Mouse (Mus musculus) liver, embryonic 16.5 days (tissue): Measurements from ENCODE around the gene B3gat2. TPM values are rescaled to one million over a fixed set of nuclear protein-coding genes. Genes with fewer than 3 reads are reported as not detected.

Experiments used
- ATAC-seq: fragments of 200-750 bp; cut with Nextera tagmentation; 2 replicates; pipeline ENCODE4 v1.8.0; 2017; ENCODE audit warnings: low read depth, mild to moderate bottlenecking, moderate number of reproducible peaks, moderate library complexity
- H3K27ac ChIP-seq: fragments of 300-500 bp; sonication (generic); 2 replicates; pipeline ENCODE4 v1.5.1; 2014; ENCODE audit warnings: mild to moderate bottlenecking, low read length
- H3K27me3 ChIP-seq: fragments of 300-500 bp; sonication (generic); 2 replicates; pipeline ENCODE4 v1.6.1; 2014; ENCODE audit warnings: low read depth, low read length, mixed read lengths; ENCODE audit not compliant: control insufficient read depth, insufficient read depth
- H3K36me3 ChIP-seq: fragments of 300-500 bp; sonication (generic); 2 replicates; pipeline ENCODE4 v1.6.1; 2014; ENCODE audit warnings: mild to moderate bottlenecking; ENCODE audit not compliant: control insufficient read depth, insufficient read depth
- H3K4me1 ChIP-seq: fragments of 300-500 bp; sonication (generic); 2 replicates; pipeline ENCODE4 v1.6.1; 2014; ENCODE audit warnings: low read depth, low read length, mixed read lengths; ENCODE audit not compliant: control insufficient read depth
- H3K4me2 ChIP-seq: fragments of 300-500 bp; sonication (generic); 2 replicates; pipeline ENCODE4 v1.6.1; 2014; ENCODE audit warnings: low read depth, low read length, mixed read lengths
- H3K4me3 ChIP-seq: fragments of 300-500 bp; sonication (generic); 2 replicates; pipeline ENCODE4 v1.5.1; 2014; ENCODE audit warnings: low read depth, mild to moderate bottlenecking, low read length
- H3K9ac ChIP-seq: fragments of 300-500 bp; sonication (generic); 2 replicates; pipeline ENCODE4 v1.6.1; 2014; ENCODE audit warnings: low read depth, low read length
- H3K9me3 ChIP-seq: fragments of 300-500 bp; sonication (generic); replicated peaks from 2 replicates; pipeline ENCODE4 v1.6.1; 2016; ENCODE audit warnings: low read length; ENCODE audit not compliant: control insufficient read depth
- WGBS: fragments of 180-500 bp; shearing (Covaris S2); extraction: QIAGEN DNeasy Blood & Tissue Kit; methylation state at CpG from one replicate; pipeline ENCODE4 v1.1.7; 2014; ENCODE audit not compliant: insufficient replicate concordance; 5-methylcytosine and 5-hydroxymethylcytosine counted together
- polyA plus RNA-seq: library from polyadenylated mRNA; unstranded; fragments of >200 nt; fragmentation: Nextera tagmentation; extraction: Ambion mirVana; gene quantifications from 2 replicates; pipeline ENCODE4 v1.2.1, GENCODE M21; 2015

Gene B3gat2
- polyA plus RNA-seq, 1 experiment from 2014 or later = 0.22 TPM

DNA sequence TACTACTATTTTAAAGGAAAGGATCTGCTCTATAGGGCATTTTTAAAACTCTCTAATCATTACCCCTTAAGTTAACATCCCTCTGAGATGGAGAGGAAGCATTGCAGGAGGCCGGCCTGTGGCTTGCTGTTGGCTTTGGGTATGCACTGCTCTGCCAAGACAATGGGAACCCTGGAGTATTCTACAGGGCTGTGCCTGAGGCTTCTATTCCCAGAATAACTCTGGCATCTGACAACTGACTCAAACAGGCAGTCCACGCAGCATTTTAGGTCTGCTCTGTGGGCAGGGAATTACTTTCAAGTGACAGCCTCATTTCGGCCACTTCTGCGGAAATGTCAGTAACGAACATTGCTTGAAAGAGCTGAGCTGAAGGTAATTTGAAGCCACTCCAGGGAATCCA is 60.1 kb downstream of the B3gat2 start:
- H3K4me2 ChIP-seq = no peak overlapping the region
- H3K9ac ChIP-seq = no peak overlapping the region
- no peaks in the 10 kb centered on the region for H3K9me3 ChIP-seq
- no peak overlapping the region for H3K27ac ChIP-seq
- 64% methylated on average over 5 of the region's 5 CpGs for WGBS
- ATAC-seq = no peak
- H3K4me1 ChIP-seq = no peaks in the 10 kb centered on the region
- H3K36me3 ChIP-seq = no peaks in the 10 kb centered on the region
- no peaks in the 10 kb centered on the region for H3K27me3 ChIP-seq
- H3K4me3 ChIP-seq = no peak overlapping the region

DNA sequence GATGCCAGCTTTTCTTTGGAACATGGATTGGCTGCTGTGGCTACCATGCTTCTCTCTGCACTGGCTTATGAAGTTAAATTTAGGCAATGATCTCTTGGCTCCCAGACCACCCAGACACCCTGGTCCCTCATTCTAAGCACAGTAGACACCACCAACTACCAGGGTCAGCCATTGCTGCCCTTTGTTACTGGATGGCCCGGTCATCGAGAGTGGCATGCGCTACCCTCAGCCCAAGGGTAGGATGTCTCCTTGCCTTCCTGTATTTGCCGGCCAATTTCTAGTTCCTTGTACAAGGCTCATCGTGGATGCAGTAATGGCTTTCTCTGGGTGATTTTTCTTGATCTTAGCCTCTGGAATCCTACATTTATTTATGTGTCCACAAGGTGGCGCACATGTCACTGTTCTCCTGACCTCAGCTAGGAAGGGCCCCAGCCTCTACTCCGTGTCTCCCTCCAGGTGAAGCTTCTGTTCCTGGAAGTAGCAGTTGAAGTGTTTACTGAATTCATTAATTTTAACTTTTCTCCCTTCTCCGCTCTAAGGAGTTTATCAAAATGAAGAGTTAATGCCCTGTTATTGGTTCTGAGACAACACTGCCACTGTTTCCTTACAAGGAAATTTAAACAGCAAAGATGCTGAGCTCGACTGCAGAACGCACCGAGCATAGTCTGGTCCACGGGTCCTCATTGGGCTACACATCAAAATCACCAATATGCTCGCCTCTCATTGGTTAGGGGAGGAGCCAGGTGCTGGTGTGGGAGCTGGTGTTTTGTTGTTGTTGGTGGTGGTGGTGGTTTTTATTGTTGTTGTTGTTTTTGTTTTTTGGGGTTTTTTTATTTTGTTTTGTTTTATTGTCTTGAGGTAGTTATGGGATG is 65.6 kb downstream of the B3gat2 start:
- Histone ChIP-seq H3K9ac (no peak overlapping the region), H3K4me2 (no peak overlapping the region), H3K4me3 (no peak overlapping the region), H3K4me1 (no peaks in the 10 kb centered on the region), H3K27ac (no peak overlapping the region), H3K36me3 (no peaks in the 10 kb centered on the region), H3K9me3 (no peaks in the 10 kb centered on the region), H3K27me3 (no peaks in the 10 kb centered on the region)
- ATAC-seq = no peak
- 33% methylated on average over 13 of the region's 13 CpGs for WGBS

DNA sequence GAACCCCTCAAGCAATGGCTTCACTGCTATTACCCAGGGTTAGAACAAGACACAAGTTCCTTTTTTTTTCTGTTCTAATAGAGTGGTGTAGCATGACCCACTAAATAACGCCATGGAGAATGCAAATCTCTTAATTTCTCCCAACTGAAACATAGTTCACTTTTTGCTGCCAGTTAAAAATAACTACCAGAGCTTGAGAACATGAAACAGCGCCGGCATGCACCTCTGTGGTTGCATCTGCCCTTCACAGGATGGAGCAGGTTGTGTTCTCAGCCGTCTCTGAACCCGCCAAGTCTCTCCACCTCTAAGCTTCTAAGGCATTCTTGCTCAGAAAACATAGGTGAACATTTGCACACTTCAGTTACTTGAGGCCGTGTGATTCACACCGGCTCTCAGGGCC is 72.7 kb downstream of the B3gat2 start:
- Histone ChIP-seq H3K9me3 (no peaks in the 10 kb centered on the region), H3K9ac (no peak overlapping the region), H3K4me2 (no peak overlapping the region), H3K27me3 (no peaks in the 10 kb centered on the region), H3K4me1 (no peaks in the 10 kb centered on the region), H3K27ac (no peak overlapping the region), H3K4me3 (no peak overlapping the region), H3K36me3 (no peaks in the 10 kb centered on the region)
- 59% methylated on average over 7 of the region's 7 CpGs for WGBS
- no peak for ATAC-seq

DNA sequence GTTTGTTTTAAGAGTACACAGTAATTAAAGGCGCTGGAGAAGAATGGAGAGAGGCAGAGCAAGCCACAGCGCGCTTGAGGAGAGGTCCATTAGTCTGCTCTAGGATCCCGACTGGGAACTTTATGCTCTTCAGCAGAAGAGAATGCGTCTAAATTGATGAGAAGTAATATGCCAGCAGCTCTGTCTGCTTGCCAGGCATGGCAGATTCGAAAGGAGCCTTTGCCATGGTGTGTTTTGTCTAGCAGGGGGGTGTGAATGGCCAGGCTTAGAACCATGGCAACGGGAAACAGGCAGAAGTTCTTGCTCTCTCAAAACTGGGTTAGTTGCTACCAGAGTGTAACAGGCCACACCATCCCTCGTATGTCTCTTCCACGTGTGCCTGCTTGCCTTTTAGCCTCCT is 73.3 kb downstream of the B3gat2 start:
- Histone ChIP-seq H3K4me3 (no peak overlapping the region), H3K4me2 (no peak overlapping the region), H3K27ac (no peak overlapping the region), H3K27me3 (no peaks in the 10 kb centered on the region), H3K4me1 (no peaks in the 10 kb centered on the region), H3K9ac (no peak overlapping the region), H3K36me3 (no peaks in the 10 kb centered on the region), H3K9me3 (no peaks in the 10 kb centered on the region)
- WGBS = 64% methylated on average over 9 of the region's 9 CpGs
- ATAC-seq = no peak

DNA sequence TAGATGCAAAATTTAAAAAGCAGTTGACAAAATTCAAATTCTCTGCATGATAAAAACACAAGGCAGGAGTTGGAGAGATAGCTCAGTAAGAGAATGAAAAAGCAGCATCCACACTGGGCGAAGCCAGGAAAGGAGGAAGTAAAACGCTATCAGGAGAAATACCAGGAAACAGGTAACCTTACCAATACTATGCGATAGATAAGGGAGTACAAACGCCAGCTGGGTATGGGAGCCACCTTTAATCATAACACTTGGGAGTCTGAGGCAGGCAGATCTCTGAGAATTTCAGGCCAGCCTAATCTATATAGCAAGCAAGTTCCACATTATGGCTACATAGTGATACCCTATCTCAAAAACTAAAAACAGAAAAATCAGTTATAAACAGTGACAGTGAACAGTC is 75.1 kb downstream of the B3gat2 start:
- ATAC-seq = no peak

DNA sequence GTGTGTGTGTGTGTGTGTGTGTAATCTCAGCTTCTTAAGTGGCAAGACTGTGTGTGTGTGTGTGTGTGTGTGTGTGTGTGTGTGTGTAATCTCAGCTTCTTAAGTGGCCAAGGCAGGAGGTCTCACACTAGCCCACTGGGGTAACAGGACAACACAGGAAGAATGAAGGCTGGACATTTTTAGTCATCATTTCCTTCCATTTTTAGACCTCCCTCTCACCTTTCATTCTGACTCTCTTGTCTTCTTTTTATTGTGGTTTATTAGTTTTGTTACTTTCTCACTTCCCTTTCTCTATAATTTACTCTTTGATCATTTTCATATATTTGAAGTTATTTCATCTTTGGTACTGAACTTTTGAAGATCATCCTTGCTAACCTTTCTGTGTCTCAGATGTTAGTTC is 79.4 kb downstream of the B3gat2 start:
- no peak overlapping the region for H3K27ac ChIP-seq
- no peak overlapping the region for H3K4me2 ChIP-seq
- no peaks in the 10 kb centered on the region for H3K9me3 ChIP-seq
- H3K36me3 ChIP-seq = peaks cover 4% of the 10 kb centered on the region
- H3K4me1 ChIP-seq = no peaks in the 10 kb centered on the region
- no peak overlapping the region for H3K9ac ChIP-seq
- no peak overlapping the region for H3K4me3 ChIP-seq
- no peaks in the 10 kb centered on the region for H3K27me3 ChIP-seq
- no peak for ATAC-seq

More for the DNA sequence above, 75.1 kb downstream of the B3gat2 start:
- H3K9ac ChIP-seq = no peak overlapping the region
- no peaks in the 10 kb centered on the region for H3K4me1 ChIP-seq
- no peaks in the 10 kb centered on the region for H3K27me3 ChIP-seq
- no peaks in the 10 kb centered on the region for H3K36me3 ChIP-seq
- no peak overlapping the region for H3K4me2 ChIP-seq
- 23% methylated on average over 4 of the region's 4 CpGs for WGBS
- no peak overlapping the region for H3K27ac ChIP-seq
- no peak overlapping the region for H3K4me3 ChIP-seq
- no peaks in the 10 kb centered on the region for H3K9me3 ChIP-seq

DNA sequence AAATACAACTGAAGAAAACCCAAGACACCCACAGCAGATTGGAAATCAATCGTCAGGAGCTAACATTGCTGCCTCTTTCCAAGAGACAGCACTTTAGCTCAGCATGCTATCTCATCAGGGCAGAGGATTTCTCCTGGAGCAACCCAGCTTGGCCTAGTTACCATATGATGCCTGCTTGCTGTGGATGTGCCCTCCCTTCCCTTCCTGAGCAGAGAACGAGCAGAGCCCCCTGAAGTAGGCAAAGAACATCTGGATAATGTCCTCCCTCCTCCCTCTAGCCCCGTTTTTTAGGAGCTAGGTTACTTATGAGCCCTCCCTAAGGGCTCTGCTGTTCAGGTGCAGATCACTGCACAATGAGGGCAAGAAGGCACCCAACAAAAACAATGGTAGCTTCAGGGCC is 81.1 kb downstream of the B3gat2 start:
- Histone ChIP-seq H3K4me1 (no peaks in the 10 kb centered on the region), H3K27ac (no peak overlapping the region), H3K27me3 (no peaks in the 10 kb centered on the region), H3K4me2 (no peak overlapping the region), H3K36me3 (peaks cover 7% of the 10 kb centered on the region), H3K9me3 (no peaks in the 10 kb centered on the region), H3K4me3 (no peak overlapping the region), H3K9ac (no peak overlapping the region)
- ATAC-seq = no peak
- 80% methylated on average over 3 of the region's 3 CpGs for WGBS

DNA sequence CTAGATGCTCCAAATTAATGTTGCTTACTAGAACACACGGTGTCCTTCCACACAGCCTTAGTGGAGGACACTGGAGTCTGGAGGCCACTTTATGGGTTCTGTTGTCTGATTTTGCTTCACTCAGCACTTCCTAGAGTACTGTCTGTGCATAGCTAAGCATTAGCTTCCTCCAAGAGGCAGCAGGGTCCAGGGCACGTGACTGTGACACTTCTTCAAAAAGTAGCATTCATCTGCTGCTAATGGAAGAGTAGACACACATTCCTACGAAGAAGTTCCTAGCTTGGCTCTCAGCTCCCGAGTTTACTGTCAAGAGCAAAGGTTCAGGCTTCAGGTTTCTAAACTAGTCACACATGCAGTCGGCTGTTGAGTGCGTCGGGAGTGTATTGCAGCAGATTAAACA is 82.2 kb downstream of the B3gat2 start:
- H3K9me3 ChIP-seq = no peaks in the 10 kb centered on the region
- WGBS = 86% methylated on average over 7 of the region's 7 CpGs
- H3K4me2 ChIP-seq = no peak overlapping the region
- no peak overlapping the region for H3K27ac ChIP-seq
- H3K4me3 ChIP-seq = no peak overlapping the region
- no peak overlapping the region for H3K9ac ChIP-seq
- no peaks in the 10 kb centered on the region for H3K27me3 ChIP-seq
- no peaks in the 10 kb centered on the region for H3K4me1 ChIP-seq
- H3K36me3 ChIP-seq = peaks cover 12% of the 10 kb centered on the region
- ATAC-seq = 0 out of 2 replicates have a peak, but pooled peaks have one; percentile 45

DNA sequence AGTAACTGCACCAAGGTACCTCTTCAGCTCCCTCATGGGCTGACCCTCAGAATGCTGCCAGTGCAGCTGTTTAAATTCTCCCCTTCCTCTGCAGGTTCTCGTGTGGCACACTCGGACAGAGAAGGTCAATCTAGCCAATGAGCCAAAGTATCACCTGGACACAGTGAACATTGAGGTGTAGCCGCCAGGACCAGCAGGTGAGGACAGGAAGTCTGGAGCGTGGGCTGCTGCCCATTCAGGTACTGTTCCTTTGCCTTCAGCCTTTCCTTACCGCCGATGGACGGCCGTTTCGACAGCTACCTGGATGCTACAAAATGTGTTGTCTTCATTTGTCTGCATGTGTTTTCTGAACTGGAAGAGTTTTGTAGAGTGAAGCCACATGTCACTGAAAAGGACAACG is 83.5 kb downstream of the B3gat2 start:
- WGBS = 88% methylated on average over 10 of the region's 10 CpGs
- Histone ChIP-seq H3K27me3 (no peaks in the 10 kb centered on the region), H3K4me1 (no peaks in the 10 kb centered on the region), H3K4me3 (no peak overlapping the region), H3K36me3 (peaks cover 12% of the 10 kb centered on the region), H3K27ac (no peak overlapping the region), H3K9ac (no peak overlapping the region), H3K9me3 (no peaks in the 10 kb centered on the region), H3K4me2 (no peak overlapping the region)
- no peak for ATAC-seq
